In the genomic region with DNA sequence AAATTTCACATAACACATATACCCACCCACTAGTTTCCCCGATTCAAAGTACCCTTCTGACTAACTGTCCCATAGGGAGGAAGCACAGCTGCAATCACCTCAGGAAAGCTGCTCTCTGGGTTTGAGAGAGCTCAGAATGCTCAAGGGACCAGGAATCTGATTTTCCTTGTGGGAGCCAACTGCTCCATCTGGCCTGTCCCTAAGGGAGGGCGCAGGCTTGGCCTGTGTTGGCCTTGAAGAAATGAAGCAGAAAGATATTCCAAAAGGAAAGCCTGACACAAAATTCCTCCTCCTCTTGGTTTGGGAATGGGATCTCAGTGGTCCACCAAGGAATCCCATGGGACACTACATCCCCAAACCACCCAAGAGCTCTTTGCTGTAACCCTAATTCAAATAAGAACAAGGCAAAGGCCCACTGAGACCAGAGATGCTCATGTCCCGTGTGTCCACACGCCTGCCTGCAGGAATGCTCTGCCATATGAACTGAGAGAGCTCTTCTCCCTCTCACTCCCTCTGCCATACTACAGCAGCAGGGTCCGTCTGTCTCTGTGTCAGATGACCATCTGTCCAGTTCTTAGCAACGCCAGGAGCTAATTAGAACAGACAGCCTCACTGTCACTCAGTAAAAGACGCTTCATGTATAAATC, we compare ENCODE assay signal across 22 mouse cellular contexts.
DNase-seq lines count a peak whose midpoint lies in the region; ATAC-seq and TF ChIP-seq lines count a peak whose summit lies in the region.
"Had no signal": no experiment of that assay in that cellular context is flagged by ENCODE, and none has a peak within 500 bp of the region (broad histone marks: within the 10 kb centered on the region; RNA-seq: fewer than 3 reads in every experiment).

No protein-coding gene starts in this region.

- 0 out of 2 replicates have a peak, but pooled peaks have one; percentile 64 for ATAC-seq in forebrain, embryonic 15.5 days (replicated peaks)
- no peak for ATAC-seq in forebrain, embryonic 12.5 days (ENCODE audit: low FRiP score)
- ATAC-seq in midbrain, postnatal 0 days (ENCODE audit: low FRiP score), result no peak
- no peak for ATAC-seq in midbrain, embryonic 15.5 days (replicated peaks)
- ATAC-seq in forebrain, embryonic 16.5 days, result peak; percentile 67
- ATAC-seq: intestine, embryonic 16.5 days; lung, postnatal 0 days had no signal

- WGBS in forebrain, embryonic 15.5 days, result 68% methylated on average over 7 of the region's 7 CpGs
- 83% methylated on average over 7 of the region's 7 CpGs for WGBS in forebrain, embryonic 12.5 days
- 83% methylated on average over 7 of the region's 7 CpGs for WGBS in midbrain, postnatal 0 days
- 81% methylated on average over 7 of the region's 7 CpGs for WGBS in midbrain, embryonic 15.5 days
- WGBS in forebrain, embryonic 16.5 days, result 64% methylated on average over 7 of the region's 7 CpGs

- DNase-seq in midbrain, postnatal 0 days (ENCODE audit: low spot score), result peak; percentile 21
- DNase-seq in cerebellum, adult 8-10 months, result peak; percentile 65
- no peak for DNase-seq in right cerebral cortex, adult 18-20 months
- no peak for DNase-seq in right cerebral cortex, postnatal 10 days (ENCODE audit: low spot score in 2 of 2)
- DNase-seq: adrenal gland, postnatal 36 days; gastrocnemius, adult 2 months; heart, postnatal 4 days; kidney, postnatal 4 days; thymus, postnatal 25 days had no signal

- no peaks in the 10 kb centered on the region for H3K36me3 ChIP-seq in forebrain, embryonic 15.5 days
- no peaks in the 10 kb centered on the region for H3K36me3 ChIP-seq in forebrain, embryonic 12.5 days (replicated peaks)
- H3K36me3 ChIP-seq in midbrain, postnatal 0 days (ENCODE audit: insufficient read depth, low read length), result no peaks in the 10 kb centered on the region
- no peaks in the 10 kb centered on the region for H3K36me3 ChIP-seq in midbrain, embryonic 15.5 days (replicated peaks)
- no peaks in the 10 kb centered on the region for H3K36me3 ChIP-seq in forebrain, embryonic 16.5 days (ENCODE audit: control insufficient read depth, insufficient read depth)
- H3K36me3 ChIP-seq: hindbrain, embryonic 15.5 days; kidney, embryonic 15.5 days; limb, embryonic 15.5 days; liver, embryonic 15.5 days; midbrain, embryonic 12.5 days; neural tube, embryonic 15.5 days had no signal

- peak overlapping the region; percentile 57 for H3K27ac ChIP-seq in forebrain, embryonic 15.5 days (replicated peaks)
- H3K27ac ChIP-seq in forebrain, embryonic 12.5 days, result no peak overlapping the region
- no peak overlapping the region for H3K27ac ChIP-seq in midbrain, postnatal 0 days (ENCODE audit: low read depth, low read length)
- H3K27ac ChIP-seq in midbrain, embryonic 15.5 days, result no peak overlapping the region
- H3K27ac ChIP-seq in forebrain, embryonic 16.5 days (ENCODE audit: low read length), result peak overlapping the region; percentile 1; the same call in 1 of the 2 replicates
- H3K27ac ChIP-seq: gastrocnemius, adult 2 months; hindbrain, embryonic 15.5 days; kidney, embryonic 15.5 days; limb, embryonic 15.5 days; liver, embryonic 15.5 days; midbrain, embryonic 12.5 days; neural tube, embryonic 15.5 days had no signal

- H3K4me3 ChIP-seq in forebrain, embryonic 15.5 days, result no peak overlapping the region
- H3K4me3 ChIP-seq in forebrain, embryonic 12.5 days (replicated peaks), result no peak overlapping the region
- H3K4me3 ChIP-seq in midbrain, postnatal 0 days (ENCODE audit: low read depth, low read length), result no peak overlapping the region
- no peak overlapping the region for H3K4me3 ChIP-seq in midbrain, embryonic 15.5 days
- H3K4me3 ChIP-seq in forebrain, embryonic 16.5 days (replicated peaks; ENCODE audit: low read length), result no peak overlapping the region
- H3K4me3 ChIP-seq: gastrocnemius, adult 2 months; hindbrain, embryonic 15.5 days; kidney, embryonic 15.5 days; limb, embryonic 15.5 days; liver, embryonic 15.5 days; midbrain, embryonic 12.5 days; neural tube, embryonic 15.5 days had no signal

- H3K9ac ChIP-seq in forebrain, embryonic 15.5 days (replicated peaks), result no peak overlapping the region
- no peak overlapping the region for H3K9ac ChIP-seq in forebrain, embryonic 12.5 days
- no peak overlapping the region for H3K9ac ChIP-seq in midbrain, postnatal 0 days (replicated peaks; ENCODE audit: low read length, poor library complexity, severe bottlenecking)
- no peak overlapping the region for H3K9ac ChIP-seq in midbrain, embryonic 15.5 days
- no peak overlapping the region for H3K9ac ChIP-seq in forebrain, embryonic 16.5 days (replicated peaks; ENCODE audit: low read depth, low read length)
- H3K9ac ChIP-seq: hindbrain, embryonic 15.5 days; kidney, embryonic 15.5 days; limb, embryonic 15.5 days; liver, embryonic 15.5 days; midbrain, embryonic 12.5 days; neural tube, embryonic 15.5 days had no signal

- H3K4me1 ChIP-seq in forebrain, embryonic 15.5 days, result 0 out of 2 replicates have a peak, but pooled peaks cover 3% of the 10 kb centered on the region
- no peaks in the 10 kb centered on the region for H3K4me1 ChIP-seq in forebrain, embryonic 12.5 days
- no peaks in the 10 kb centered on the region for H3K4me1 ChIP-seq in midbrain, postnatal 0 days (ENCODE audit: insufficient read depth, low read length)
- no peaks in the 10 kb centered on the region for H3K4me1 ChIP-seq in midbrain, embryonic 15.5 days
- no peaks in the 10 kb centered on the region for H3K4me1 ChIP-seq in forebrain, embryonic 16.5 days (replicated peaks; ENCODE audit: control insufficient read depth, insufficient read depth, low read length)
- H3K4me1 ChIP-seq: hindbrain, embryonic 15.5 days; kidney, embryonic 15.5 days; limb, embryonic 15.5 days; liver, embryonic 15.5 days; midbrain, embryonic 12.5 days; neural tube, embryonic 15.5 days had no signal

- no peaks in the 10 kb centered on the region for H3K9me3 ChIP-seq in forebrain, embryonic 15.5 days
- no peaks in the 10 kb centered on the region for H3K9me3 ChIP-seq in forebrain, embryonic 12.5 days
- no peaks in the 10 kb centered on the region for H3K9me3 ChIP-seq in midbrain, postnatal 0 days (ENCODE audit: low read length)
- H3K9me3 ChIP-seq in midbrain, embryonic 15.5 days, result no peaks in the 10 kb centered on the region
- H3K9me3 ChIP-seq in forebrain, embryonic 16.5 days (ENCODE audit: control insufficient read depth, low read length), result no peaks in the 10 kb centered on the region
- H3K9me3 ChIP-seq: hindbrain, embryonic 15.5 days; kidney, embryonic 15.5 days; limb, embryonic 15.5 days; liver, embryonic 15.5 days; midbrain, embryonic 12.5 days; neural tube, embryonic 15.5 days had no signal

- no peaks in the 10 kb centered on the region for H3K27me3 ChIP-seq in forebrain, embryonic 15.5 days
- no peaks in the 10 kb centered on the region for H3K27me3 ChIP-seq in forebrain, embryonic 12.5 days
- no peaks in the 10 kb centered on the region for H3K27me3 ChIP-seq in midbrain, postnatal 0 days (ENCODE audit: insufficient read depth, low read length)
- H3K27me3 ChIP-seq in midbrain, embryonic 15.5 days (replicated peaks), result no peaks in the 10 kb centered on the region
- no peaks in the 10 kb centered on the region for H3K27me3 ChIP-seq in forebrain, embryonic 16.5 days (replicated peaks; ENCODE audit: control insufficient read depth, insufficient read depth, low read length)
- H3K27me3 ChIP-seq: CH12.LX; hindbrain, embryonic 15.5 days; kidney, embryonic 15.5 days; limb, embryonic 15.5 days; liver, embryonic 15.5 days; midbrain, embryonic 12.5 days; neural tube, embryonic 15.5 days had no signal

- no peak overlapping the region for H3K4me2 ChIP-seq in forebrain, embryonic 15.5 days (replicated peaks)
- no peak overlapping the region for H3K4me2 ChIP-seq in forebrain, embryonic 12.5 days
- no peak overlapping the region for H3K4me2 ChIP-seq in midbrain, postnatal 0 days (ENCODE audit: low read depth, low read length, poor library complexity, severe bottlenecking)
- no peak overlapping the region for H3K4me2 ChIP-seq in midbrain, embryonic 15.5 days
- H3K4me2 ChIP-seq in forebrain, embryonic 16.5 days (ENCODE audit: low read length), result no peak overlapping the region
- H3K4me2 ChIP-seq: hindbrain, embryonic 15.5 days; kidney, embryonic 15.5 days; limb, embryonic 15.5 days; liver, embryonic 15.5 days; midbrain, embryonic 12.5 days; neural tube, embryonic 15.5 days had no signal

- no peak for TF ChIP-seq CTCF in midbrain, postnatal 0 days (IDR thresholded peaks at IDR 0.05)

Comparison
In these comparisons a context has a peak if more than half of its experiments do, and no peak if none do; other contexts are left out.
1. ATAC-seq: peak in forebrain, embryonic 15.5 days (single experiment) and forebrain, embryonic 16.5 days (single experiment); none in forebrain, embryonic 12.5 days (single experiment), midbrain, postnatal 0 days (single experiment) and midbrain, embryonic 15.5 days (single experiment).
2. H3K27ac ChIP-seq: peak in forebrain, embryonic 15.5 days (single experiment) and forebrain, embryonic 16.5 days (single experiment); none in forebrain, embryonic 12.5 days (single experiment), midbrain, postnatal 0 days (single experiment) and midbrain, embryonic 15.5 days (single experiment).
3. DNase-seq: peak in midbrain, postnatal 0 days (single experiment) and cerebellum, adult 8-10 months (single experiment); none in right cerebral cortex, adult 18-20 months (single experiment) and right cerebral cortex, postnatal 10 days (0 of 2).